In the genomic region with DNA sequence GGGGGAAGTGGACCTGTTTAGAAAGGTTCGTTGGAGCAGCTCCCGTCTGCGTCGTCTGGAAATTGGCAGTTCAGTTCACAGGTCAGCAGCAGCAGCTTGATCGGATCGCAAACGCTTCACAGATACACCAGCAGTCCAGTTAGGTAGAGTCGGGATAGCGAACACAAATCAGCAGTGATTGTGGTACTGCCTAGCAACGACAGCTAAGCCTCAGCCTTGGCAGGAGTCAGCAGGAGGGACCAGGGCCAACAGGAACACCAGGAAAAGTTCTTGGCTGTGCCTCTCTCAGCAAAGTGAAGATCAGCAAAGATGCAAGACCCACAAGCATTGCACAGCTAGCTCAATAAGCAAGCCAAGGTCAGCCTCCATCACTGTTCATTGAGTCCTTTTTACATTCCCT, we compare ENCODE assay signal across 9 mouse cellular contexts.
DNase-seq lines count a peak whose midpoint lies in the region; ATAC-seq and TF ChIP-seq lines count a peak whose summit lies in the region.
"Had no signal": no experiment of that assay in that cellular context is flagged by ENCODE, and none has a peak within 500 bp of the region (broad histone marks: within the 10 kb centered on the region; RNA-seq: fewer than 3 reads in every experiment).

No protein-coding gene starts in this region.

- no peaks in the 10 kb centered on the region for H3K9me3 ChIP-seq in hindbrain, postnatal 0 days (ENCODE audit: low read length)
- H3K9me3 ChIP-seq in hindbrain, embryonic 14.5 days (ENCODE audit: control insufficient read depth, low read length) = no peaks in the 10 kb centered on the region
- H3K9me3 ChIP-seq: midbrain, embryonic 12.5 days had no signal

- no peak overlapping the region for H3K9ac ChIP-seq in hindbrain, postnatal 0 days (replicated peaks; ENCODE audit: low read length)
- H3K9ac ChIP-seq in hindbrain, embryonic 14.5 days = no peak overlapping the region
- H3K9ac ChIP-seq: midbrain, embryonic 12.5 days had no signal

- H3K27ac ChIP-seq in hindbrain, postnatal 0 days = no peak overlapping the region
- no peak overlapping the region for H3K27ac ChIP-seq in hindbrain, embryonic 14.5 days
- H3K27ac ChIP-seq: midbrain, embryonic 12.5 days had no signal

- no peak for TF ChIP-seq CTCF in hindbrain, postnatal 0 days (IDR thresholded peaks at IDR 0.05; ENCODE audit: low read depth)
- TF ChIP-seq CTCF in brain, embryonic 14.5 days (IDR thresholded peaks at IDR 0.05; ENCODE audit: borderline replicate concordance, extremely low read depth, insufficient read depth, insufficient read length) = no peak

- H3K4me2 ChIP-seq in hindbrain, postnatal 0 days (ENCODE audit: low read depth, low read length) = no peak overlapping the region
- no peak overlapping the region for H3K4me2 ChIP-seq in hindbrain, embryonic 14.5 days (replicated peaks)
- H3K4me2 ChIP-seq: midbrain, embryonic 12.5 days had no signal

- H3K27me3 ChIP-seq in hindbrain, postnatal 0 days (ENCODE audit: insufficient read depth, low read length) = no peaks in the 10 kb centered on the region
- H3K27me3 ChIP-seq in hindbrain, embryonic 14.5 days (ENCODE audit: control insufficient read depth, insufficient read depth, low read length) = no peaks in the 10 kb centered on the region
- H3K27me3 ChIP-seq: midbrain, embryonic 12.5 days had no signal

- 52% methylated on average over 10 of the region's 10 CpGs for WGBS in hindbrain, postnatal 0 days
- WGBS in hindbrain, embryonic 14.5 days = 70% methylated on average over 10 of the region's 10 CpGs

- H3K36me3 ChIP-seq in hindbrain, postnatal 0 days (ENCODE audit: insufficient read depth, low read length) = no peaks in the 10 kb centered on the region
- no peaks in the 10 kb centered on the region for H3K36me3 ChIP-seq in hindbrain, embryonic 14.5 days (replicated peaks; ENCODE audit: control insufficient read depth, insufficient read depth)
- H3K36me3 ChIP-seq: midbrain, embryonic 12.5 days had no signal

- H3K4me1 ChIP-seq in hindbrain, postnatal 0 days (ENCODE audit: insufficient read depth, low read length) = peaks cover 4% of the 10 kb centered on the region; the same call in 1 of the 2 replicates
- H3K4me1 ChIP-seq in hindbrain, embryonic 14.5 days (replicated peaks; ENCODE audit: control insufficient read depth, insufficient read depth, low read length) = peaks cover 6% of the 10 kb centered on the region; the same call in 1 of the 2 replicates
- H3K4me1 ChIP-seq: midbrain, embryonic 12.5 days had no signal

- H3K4me3 ChIP-seq in hindbrain, postnatal 0 days (ENCODE audit: low read length) = no peak overlapping the region
- H3K4me3 ChIP-seq in hindbrain, embryonic 14.5 days (replicated peaks; ENCODE audit: low read length) = no peak overlapping the region
- H3K4me3 ChIP-seq: midbrain, embryonic 12.5 days had no signal

- TF ChIP-seq POLR2A in brain, embryonic 14.5 days (IDR thresholded peaks at IDR 0.05; ENCODE audit: borderline replicate concordance, extremely low read depth, insufficient read depth, insufficient read length, poor library complexity, severe bottlenecking) = no peak

- ATAC-seq in hindbrain, postnatal 0 days = no peak
- no peak for ATAC-seq in hindbrain, embryonic 14.5 days (ENCODE audit: low FRiP score)
- ATAC-seq in erythroid progenitor cell, adult 5-6 weeks (replicated peaks; ENCODE audit: low FRiP score, poor library complexity, severe bottlenecking) = no peak

- intact Hi-C loops in heart, postnatal 10 days (cut with DNase I) = no loop called here

- DNase-seq in hindbrain, postnatal 0 days (ENCODE audit: low spot score) = peak; percentile 64
- DNase-seq in hindbrain, embryonic 14.5 days (ENCODE audit: low spot score) = no peak
- peak; percentile 71 for DNase-seq in brain, embryonic 14.5 days (ENCODE audit: low read depth)
- peak; percentile 84 to 87 for DNase-seq in heart, postnatal 10 days
- DNase-seq in layer of hippocampus, postnatal 25 days (ENCODE audit: extremely low spot score in 1 of 2, low spot score in 1 of 2) = peak; percentile 39 to 50
- peak; percentile 42 for DNase-seq in ovary, postnatal 14 days (ENCODE audit: low spot score)
- DNase-seq in thymus, postnatal 0 days (ENCODE audit: low spot score) = no peak

Comparison
In these comparisons a context has a peak if more than half of its experiments do, and no peak if none do; other contexts are left out.
1. DNase-seq: peak in hindbrain, postnatal 0 days (single experiment), brain, embryonic 14.5 days (single experiment), heart, postnatal 10 days (2 of 2), layer of hippocampus, postnatal 25 days (2 of 2) and ovary, postnatal 14 days (single experiment); none in hindbrain, embryonic 14.5 days (single experiment) and thymus, postnatal 0 days (single experiment).